Mouse (Mus musculus) layer of hippocampus, postnatal 10 days (tissue): Measurements from ENCODE around the gene Hoxb6. TPM values are rescaled to one million over a fixed set of nuclear protein-coding genes. Genes with fewer than 3 reads are reported as not detected.

Source experiments
- DNase-seq, 2 experiments: peaks; one replicate each; pipeline ENCODE4 v3.0.0; 2021; ENCODE audit warnings: low spot score in 2 of 2
- long read RNA-seq: library from polyadenylated mRNA; stranded (forward); transcript quantifications from one replicate; pipeline ENCODE4 v2.0.0, GENCODE M21; 2023
- total RNA-seq, 2 experiments: library from RNA; stranded (reverse); gene quantifications; 2 replicates each; pipeline ENCODE4 v1.2.3; 2021

The Hoxb6 gene
- total RNA-seq = not detected
- long read RNA-seq = 0 reads

DNA sequence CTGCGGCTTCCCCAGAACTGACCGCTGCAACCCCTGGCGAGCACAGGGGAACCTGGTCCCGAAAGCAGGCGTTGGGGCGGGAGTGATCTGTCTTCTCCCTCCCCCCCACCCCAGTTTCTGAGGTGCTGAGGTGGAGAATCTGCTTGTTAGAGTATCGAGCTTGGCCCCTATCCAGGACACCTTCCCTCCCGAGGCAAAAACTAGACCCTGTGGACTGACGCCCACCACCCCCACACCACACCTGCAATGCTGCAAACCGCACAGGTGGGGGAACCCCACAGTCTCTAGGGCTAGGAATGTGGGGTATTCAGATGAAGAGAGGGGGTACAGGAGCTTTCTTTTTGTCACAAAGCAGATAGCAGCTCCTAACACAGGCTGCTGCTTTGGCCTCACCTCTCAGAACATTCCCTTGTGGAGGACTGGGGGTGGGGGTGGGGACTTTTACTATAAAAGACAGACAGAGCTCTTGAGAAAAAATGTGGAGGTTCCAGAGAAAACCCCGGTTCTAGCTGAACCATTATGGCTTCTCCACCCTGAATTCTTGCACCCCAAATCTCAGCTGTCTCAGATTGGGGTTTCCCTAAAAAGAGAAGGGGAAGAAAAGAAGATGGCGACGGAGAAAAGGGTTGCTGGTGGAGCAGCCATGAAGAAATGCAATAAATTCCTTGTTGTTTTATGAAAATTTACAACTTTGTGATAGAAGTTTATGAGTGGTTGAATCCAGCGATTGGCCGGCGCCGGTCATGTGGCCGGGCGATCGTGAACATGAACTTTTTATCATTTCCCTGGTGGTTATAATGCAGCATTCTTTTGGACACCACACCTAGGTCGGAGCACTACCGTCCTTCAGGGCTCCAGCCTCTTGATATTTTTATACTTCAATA, at the start of gene Hoxb6:
Gene Hoxb6, plus strand, starts transcription at position 796 of the 884 bp plus-strand sequence.
- DNase-seq = no peak

DNA sequence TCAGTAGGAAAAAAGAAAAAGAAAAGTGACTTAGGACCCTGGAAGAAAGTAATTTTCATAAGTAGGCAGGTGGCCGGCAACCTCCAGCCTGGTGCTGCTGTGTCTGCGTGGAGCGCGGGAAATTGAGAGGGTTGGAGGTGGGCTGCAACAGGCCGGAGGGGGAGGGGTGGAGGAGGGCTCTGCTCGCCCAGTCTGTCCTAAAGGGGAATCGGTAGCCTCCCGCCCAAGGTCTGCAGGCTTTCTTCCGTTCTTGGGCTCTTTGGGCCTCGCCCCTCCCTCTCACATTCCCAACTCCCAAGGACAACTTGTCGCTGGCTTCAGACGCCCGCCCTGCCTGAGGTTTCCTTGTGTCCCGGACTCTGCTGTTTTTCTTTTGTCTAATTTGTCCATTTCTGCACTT, 41.4 kb upstream of the Hoxb6 start:
- no peak for DNase-seq

DNA sequence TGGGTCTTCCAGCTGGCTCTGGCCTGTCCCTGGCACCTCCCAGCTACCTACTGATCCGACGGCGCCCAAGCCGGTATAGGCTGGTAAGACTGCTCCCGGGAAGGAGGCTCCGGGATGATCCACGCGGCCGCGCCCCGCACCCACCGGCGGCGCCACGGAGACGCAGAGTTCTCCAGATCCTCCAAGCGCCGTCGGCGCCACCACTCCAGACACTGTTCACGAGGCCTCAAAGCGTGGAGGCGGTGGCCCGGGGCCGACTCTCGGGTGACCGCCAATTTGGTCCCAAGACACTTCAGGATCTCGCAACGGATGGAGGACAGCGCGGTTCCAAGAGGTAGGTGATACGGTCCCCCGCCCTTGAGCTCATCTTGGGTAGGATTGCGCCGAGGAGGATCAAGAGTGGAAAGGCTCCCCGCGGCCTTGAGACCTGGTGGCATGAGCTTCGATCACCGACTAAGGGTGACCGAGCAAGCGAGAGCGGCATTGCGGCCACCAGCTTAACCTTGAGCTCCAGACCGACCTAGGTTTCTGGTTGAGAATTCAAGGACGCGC, 40.7 kb upstream of the Hoxb6 start:
- no peak for DNase-seq

DNA sequence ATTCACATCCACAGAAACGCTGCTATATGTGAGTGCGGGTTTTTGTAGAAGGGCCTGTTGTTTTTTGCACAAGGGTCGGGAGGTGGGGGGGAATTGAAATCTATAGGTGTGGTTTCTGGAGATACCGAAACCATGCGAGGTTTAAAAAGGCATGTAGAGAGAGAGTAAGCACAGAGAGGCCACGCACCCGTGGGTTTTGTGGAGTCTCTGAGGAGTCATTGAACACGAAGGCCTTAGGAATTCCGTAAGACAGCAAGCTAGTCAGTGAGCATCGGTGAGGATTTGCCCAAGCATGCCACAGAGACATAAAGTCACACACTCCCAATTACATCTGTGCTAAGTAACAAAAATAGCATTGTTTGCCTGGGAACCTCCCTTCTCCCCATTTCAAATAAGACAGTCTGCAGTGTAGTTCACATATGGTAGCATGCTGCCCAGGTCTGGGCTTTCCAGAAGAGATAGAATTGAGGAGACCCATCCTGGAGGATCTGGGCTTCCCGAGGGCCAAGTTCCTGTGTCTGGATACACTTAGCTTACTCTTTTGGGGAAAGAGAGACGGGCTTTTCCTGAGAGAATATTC, 39.6 kb upstream of the Hoxb6 start:
- no peak for DNase-seq

DNA sequence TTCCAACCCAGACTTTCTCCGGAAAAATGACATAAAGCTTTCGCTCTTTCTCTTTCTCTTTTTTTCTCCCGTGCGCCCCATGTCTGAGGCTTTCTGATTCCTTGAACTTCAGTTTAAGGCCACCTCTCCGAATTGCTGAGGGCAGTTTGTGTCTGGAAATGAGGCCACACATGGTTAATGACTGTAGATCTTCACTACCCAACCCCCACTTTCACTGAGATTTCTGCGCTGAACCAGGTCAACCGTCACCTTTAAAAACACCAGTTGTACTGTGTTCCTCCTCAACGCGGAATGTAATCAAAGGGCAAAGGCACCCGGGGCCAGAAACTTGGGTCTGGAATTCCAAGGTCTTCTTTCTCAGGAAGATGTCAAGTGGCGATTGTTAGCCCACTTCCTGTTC, 38.1 kb upstream of the Hoxb6 start:
- no peak for DNase-seq

DNA sequence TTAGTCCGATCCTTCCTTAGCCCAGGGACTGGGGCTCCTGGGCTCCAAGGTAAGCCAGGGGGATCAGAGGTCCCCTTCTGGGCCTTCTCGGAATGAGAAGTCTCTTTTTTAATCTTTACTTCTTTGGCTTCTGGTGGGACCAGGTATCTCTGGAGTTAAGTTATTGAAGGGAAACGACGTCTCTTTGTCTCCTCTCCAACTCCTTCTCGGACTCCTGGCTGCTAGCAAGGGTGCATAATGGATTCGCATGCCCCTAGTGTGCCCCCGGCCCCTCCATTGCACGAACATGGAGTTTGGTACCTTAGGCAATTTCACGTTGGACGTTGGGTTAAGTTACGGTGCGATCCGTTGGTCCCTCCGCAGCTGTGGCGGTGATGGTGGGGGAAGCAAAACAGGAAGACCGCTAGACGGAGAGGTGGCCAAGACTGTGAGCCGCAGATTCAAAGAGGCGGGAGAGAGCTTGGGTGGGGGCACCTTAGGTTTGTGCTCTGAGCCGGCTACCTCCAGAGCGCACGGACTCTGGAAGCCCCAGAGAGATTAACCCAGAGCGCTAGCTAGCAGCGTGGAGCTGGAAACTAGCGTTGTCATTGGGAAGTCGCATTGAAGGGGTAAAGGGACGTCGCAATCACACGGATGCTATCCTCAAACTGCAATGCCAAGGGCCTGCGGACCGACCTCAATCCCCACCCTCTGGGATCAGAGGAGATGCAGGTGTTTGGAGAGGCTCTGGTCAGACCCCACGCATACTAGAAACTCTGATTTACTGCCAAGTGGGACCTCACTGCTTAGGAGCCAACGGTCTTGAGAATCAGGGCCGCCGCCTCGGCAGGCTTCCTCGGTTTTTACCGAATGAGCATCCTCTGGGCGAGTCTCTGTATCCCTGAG, 36.9 kb upstream of the Hoxb6 start:
- DNase-seq = no peak

DNA sequence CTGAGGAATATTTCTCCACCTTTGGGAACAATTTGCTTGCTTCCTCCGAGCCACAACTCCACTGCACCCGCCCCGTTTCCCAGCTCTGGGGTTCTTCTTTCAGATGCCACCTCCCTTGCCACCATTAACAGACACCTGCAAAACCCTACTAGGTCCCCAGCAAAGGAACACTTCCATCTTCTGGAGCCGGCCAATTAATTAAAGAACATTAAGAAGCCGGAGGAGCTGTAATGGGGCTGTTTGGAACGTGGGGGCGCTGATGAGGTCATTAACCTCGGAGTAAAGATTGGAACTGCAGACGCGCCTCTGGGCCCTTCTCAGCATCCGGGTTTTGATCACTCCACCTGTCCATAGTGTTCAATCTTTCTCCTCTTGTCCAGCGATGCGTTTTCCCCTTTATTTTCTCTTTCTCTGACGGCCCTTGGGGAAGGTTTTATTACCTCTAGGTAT, 36.3 kb upstream of the Hoxb6 start:
- DNase-seq = no peak

DNA sequence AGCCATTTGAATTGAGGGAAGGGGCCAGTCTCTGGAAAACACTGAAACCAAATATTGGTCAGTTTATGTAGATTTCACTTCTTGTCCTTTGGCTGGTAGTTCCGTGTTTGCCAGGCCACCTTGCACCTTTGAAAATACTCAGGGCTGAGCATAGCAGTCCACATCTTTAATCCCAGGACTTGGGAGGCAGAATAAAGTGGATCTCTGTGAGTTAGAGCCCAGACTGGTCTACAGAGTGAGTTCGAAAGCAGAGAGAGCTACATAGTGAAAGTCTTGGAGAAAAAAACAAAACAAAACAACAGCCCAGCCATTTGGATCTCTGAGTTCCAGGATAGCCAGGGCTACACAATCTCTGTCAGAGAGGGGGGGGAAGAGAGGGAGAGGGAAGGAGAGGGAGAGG, 35.1 kb upstream of the Hoxb6 start:
- no peak for DNase-seq

DNA sequence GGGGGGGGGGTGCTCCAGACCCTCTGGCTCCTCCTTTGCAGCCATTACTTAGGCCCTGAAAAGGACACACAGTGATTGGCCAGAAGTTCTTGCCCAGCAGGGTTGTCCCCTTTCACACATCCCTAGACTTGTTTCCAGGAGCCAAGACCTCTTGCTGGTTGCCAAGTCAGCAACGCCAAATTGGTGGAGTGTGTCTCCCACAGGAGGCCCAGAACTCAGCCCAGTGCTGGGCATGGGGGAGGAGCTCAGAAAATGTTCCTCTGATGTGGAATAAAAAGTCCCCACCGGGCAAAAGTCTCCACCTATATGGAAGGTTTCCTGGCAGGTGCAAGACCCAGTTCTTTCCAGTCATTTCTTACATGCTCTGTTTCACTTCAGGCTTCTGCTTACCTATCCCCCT, 33.2 kb upstream of the Hoxb6 start:
- no peak for DNase-seq

DNA sequence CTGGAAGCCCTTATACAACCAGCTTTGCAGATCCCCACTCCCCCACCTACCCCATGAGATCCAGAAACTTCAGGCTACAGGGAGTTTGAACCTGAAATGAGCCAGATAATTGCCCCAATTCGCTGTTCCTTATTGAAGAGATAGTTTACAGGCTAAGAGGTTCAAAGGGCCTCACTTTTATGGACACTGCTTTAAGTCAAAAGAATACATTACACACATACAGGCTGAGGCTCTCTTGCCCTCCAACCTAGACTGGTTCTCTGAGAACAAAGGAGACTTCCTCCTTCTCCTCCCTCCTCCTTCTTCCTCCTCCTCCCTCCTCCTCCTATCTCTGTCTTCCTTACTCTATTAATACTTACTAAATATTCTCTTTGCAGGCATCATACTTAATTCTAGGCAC, 32.8 kb upstream of the Hoxb6 start:
- no peak for DNase-seq

DNA sequence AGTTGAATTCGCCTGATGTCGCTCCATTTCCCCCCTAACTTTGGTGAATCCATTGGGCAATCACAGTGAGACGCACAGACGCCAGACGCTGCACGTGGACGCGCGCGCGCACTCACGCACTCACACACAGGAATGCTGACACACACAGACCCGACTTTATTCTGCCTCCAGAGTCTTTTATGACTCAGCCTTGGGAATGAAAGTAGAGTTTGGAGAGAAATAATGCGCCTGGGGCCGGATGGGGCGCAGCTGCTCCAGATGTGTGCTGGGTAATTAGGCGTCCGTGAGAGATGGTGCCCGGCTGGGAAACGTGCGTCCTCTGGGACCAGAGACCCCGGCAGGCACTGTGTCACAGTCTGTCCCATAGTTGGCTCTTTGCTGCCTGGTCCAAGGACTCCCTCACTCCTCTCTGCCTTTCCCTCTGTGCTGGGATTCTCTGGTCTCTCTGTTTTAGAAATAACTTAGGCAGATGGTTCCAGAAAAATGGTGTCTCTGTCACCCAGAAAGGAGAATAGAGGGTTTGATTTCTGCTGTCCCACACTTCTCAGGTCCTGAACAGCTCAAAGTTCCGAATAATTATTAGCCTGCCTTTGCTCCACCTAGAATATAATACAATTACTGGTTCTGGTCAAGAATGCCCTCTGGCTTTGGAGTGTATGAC, 31.8 kb upstream of the Hoxb6 start:
- DNase-seq = no peak

DNA sequence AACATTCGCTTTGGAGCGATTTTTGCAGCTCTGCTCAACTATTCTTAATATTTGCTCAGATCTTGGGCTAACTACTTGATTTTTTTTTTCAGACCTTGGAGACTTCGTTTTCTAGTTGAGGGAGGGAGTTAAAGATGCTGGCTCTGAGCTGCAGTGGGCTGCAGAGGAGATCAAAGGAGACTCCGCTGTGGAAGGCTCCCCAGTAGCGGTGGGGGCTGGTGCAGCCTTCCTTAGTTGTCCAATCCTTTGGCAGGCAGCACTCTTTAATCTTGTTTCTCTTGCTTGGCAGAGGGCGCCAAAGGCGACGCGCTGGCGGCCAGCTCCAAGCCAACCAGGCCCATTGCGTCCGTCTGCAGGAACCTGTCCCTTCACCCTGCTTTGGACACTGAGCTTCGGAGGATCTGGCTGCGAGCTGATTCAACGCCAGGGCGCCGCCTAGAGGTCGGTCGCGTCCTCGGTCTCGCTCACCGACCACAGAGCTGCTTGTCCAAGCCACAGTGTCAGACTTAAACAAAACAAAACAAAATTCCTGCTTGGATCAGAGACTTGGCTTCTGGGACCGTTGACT, 30.9 kb upstream of the Hoxb6 start:
- DNase-seq = peak; percentile 47 to 61

DNA sequence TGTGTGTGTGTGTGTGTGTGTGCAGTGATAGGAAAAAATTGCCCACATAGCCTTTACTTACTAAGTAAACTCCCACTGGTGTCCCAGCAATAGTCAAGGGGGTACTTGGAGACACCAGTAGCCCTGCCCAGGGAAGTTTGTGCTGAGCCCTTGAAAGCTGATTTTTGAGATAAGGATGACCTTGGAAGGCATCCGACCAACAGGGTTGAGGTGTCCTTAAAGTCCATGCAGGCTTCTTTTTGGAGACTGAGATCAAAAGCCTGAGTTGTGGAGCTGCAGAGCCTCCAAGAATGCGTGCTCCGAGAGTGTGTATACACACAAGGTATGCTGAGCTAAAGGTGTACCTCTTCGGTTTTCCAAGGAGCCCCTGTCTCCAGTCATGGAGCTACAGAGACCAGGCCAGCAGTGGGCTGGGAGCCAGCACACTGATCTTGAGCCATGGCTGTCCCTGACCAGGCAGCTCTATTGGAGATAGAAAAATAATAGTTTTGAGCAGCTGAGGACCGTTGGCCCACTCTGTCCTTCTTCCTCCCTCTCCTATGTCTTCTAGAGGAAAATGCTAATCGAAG, 29.9 kb upstream of the Hoxb6 start:
- no peak for DNase-seq

DNA sequence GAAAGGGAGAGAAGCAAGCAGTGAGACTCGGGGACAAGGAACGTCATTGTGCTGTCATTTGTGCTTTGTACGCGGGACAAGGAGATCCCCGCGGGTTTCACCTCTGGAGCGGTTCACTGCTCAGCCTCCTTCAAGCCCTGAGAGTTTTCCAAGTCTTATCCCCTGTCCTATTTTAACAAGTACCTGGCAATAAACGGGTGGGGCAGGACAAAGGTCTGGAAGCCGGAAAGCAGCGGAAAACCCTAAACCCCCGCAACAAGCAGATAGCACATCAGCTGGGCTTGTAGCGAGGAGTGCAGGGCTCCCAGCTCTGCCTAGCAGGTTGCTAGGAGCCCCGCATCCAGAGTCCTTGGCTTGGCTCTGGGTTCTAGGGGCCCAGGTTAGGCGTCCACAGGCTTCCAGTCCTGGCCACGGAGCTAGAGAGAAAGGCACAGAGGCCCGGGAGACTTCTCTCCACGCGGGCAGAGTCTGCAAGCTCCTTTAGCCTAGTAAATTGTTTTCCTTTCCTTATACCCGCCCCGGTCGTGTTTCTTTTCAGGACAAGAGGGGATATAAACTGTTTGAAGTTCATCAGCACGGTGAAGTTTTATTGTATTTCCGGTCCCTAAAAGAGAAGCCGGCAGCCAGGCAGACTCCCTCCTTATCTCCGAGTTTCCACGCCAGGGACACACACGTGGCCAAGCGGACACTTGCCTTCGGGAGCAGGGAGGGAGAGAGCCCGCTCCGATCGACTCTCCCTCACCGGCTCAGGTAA, 28.5 kb upstream of the Hoxb6 start:
- DNase-seq = no peak

DNA sequence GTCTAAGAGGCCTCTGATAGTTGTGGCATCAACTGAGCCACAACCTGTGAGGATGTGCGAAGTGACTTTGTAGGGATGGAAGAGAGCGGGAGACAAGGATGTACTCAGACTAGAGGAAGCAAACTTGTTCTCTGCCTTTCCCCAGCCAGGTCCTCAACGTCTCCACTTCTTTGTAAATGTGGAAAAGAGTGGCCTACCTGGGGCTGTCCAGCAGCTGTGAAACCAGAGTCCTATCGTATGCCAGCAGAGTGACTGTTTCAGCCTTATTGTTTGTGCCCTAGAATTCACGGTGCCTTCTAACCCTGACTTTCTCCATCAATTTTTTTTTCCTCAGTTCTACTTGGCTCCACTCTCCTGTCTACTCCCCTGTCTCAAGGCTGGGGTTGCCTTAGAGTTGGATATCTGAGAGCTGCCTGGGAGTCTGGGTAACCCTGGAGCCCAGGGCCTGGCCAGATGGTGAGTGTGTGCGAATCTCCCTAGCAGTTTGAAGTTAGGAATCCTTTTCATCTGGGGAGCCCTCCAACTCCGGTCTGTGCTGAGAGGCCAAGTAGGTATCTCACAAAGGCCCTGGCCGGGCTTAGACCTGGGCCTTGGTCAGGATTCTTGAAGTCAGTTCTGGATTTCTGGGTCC, 27.8 kb upstream of the Hoxb6 start:
- DNase-seq = no peak

DNA sequence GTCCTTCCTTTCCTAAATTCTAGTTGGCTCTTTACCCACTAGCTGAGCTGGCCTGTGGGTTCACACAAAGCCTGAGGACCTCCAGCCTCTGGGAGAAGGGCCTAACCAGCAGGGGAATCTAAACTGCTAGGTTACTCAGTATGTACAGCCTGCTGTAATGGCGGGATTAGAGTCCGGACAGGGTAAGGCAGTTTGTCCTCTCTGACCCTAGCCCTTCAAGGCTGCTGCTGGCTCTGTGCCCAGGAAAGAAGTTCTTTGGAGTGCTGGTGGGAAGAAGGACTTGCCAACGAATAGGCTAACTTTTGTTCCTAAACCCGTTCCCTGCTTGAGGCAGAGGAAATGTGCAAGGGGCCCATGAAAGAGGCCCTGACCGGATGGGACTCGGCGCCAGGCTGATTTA, 26.3 kb upstream of the Hoxb6 start:
- DNase-seq = no peak

DNA sequence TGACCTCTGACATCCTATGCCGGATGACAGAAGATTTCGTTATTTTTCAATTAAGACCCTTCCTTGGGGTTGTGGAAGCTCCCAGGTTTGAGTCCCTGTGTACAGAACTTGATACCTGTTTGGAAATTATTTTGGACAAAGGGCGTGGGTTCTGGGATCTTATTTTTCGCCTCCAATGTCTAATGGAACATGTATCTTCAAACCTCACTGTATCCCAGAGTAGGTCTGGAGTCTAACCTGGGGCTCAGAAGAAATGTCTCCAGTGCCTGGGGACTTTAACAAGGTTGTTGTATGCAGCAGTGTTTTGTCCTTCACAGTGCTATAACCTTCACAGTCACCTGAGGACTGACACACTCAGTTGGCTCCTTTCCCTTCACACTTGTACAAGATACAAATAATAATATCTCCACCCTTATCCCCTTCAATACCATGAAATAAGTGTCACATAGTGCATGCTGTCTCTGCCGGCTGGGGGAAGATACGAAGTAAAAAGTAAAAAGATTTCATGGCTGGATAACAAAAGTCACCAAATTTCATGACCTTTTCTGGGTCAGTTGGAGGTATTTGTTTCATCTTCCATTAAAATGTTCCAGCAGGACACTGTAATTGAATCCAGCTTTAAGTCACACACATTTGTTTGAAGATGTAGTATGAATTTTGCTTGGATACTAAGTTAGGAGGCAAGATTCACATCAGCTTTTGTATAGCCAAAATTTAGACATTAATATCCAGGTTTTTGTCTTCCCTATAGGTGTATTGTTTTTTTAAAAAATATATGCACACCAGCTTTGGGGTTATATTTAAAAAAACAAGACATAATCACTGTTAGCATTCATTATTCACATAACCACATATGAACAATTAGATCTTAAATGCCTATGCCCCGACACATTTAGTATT, 25.0 kb upstream of the Hoxb6 start:
- DNase-seq = no peak
